Mouse (Mus musculus) brain, adult 2 months (tissue): ENCODE results near the gene Lrrc10.

ENCODE experiments used
- DNase-seq: peaks from one replicate; pipeline ENCODE4 v3.0.0; 2011; ENCODE audit warnings: low read depth, low spot score

The Lrrc10 gene

DNA sequence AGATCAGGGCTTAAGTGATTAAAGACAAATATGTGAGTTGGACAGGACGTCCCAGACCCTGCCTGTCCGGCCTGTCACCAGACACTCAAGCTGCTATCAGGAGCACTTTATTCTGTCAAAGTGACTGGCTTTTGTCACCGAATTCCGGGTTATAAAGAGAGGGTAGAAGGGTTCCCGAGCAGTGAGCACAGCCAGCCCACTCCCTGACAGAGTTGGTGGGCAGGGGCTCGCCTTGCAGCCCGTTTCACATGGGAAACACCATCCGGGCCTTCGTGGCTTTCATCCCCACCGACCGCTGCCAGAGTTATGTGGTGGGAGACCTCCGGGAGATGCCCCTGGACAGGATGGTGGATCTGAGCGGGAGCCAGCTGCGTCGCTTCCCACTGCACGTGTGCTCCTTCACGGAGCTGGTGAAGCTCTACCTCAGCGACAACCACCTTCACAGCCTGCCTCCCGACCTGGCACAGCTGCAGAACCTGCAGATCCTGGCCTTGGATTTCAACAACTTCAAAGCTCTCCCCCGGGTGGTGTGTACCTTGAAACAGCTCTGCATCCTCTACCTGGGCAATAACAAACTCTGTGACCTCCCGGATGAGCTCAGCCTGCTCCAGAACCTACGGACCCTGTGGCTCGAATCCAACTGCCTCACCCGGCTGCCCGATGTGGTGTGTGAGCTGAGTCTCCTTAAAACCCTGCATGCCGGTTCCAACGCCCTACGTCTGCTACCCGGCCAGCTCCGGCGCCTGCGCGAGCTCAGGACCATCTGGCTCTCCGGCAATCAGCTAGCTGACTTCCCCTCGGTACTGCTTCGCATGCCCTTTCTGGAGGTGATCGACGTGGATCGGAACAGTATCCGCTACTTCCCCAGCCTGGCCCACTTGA is at the start of gene Lrrc10:
Lrrc10 (plus strand) TSS at position 167 of the 882 bp plus-strand sequence.
- DNase-seq, result peak; percentile 80

DNA sequence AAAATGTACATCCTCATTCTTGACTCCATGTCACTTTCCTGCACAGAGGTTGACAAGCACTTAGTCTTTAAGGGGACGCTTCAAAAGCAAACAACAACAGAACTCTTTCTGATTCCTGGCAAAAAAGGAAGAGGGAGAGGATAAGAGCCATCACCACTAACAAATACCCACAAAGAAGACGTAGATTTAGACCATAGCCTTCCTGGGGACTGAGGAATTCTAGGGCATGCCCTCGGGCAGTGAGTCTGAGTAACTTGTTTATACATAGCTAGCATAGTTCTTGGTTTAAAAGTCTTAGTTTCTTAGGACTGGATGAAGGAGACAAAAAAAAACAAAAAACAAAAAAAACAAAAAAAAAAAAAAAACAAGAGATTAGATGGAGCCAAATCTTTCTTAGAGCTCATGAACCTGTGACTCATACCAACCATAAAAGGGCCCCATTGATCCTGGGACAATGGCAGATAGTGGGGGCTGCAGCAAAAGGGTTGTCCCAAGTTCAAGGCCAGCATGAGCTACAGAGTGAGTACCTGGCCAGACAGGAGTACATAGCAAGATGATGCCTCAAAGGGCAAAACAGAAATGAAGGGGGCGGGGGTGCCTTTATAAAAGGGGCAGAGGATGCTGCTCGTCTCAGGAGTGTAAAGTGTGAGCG is 49.4 kb upstream of the Lrrc10 start:
- no peak for DNase-seq

DNA sequence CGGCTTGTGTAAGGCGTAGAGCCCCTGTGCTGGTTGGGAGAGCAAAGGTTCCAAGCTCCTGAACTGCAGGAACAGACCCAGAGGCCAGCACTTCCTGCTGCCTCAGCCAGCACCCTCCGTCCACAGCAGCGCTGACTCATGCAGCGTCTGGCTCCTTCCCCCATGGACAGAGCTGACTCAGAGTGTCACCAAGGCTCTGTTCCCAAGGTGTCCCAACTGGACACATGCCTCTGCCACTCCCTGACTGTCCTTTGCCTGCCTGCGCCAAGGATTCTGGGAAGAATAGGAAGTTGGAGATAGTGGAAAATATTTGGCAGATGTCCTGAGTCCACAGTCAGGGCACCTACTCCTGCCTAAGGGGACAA is 48.9 kb upstream of the Lrrc10 start:
- peak; percentile 35 for DNase-seq

DNA sequence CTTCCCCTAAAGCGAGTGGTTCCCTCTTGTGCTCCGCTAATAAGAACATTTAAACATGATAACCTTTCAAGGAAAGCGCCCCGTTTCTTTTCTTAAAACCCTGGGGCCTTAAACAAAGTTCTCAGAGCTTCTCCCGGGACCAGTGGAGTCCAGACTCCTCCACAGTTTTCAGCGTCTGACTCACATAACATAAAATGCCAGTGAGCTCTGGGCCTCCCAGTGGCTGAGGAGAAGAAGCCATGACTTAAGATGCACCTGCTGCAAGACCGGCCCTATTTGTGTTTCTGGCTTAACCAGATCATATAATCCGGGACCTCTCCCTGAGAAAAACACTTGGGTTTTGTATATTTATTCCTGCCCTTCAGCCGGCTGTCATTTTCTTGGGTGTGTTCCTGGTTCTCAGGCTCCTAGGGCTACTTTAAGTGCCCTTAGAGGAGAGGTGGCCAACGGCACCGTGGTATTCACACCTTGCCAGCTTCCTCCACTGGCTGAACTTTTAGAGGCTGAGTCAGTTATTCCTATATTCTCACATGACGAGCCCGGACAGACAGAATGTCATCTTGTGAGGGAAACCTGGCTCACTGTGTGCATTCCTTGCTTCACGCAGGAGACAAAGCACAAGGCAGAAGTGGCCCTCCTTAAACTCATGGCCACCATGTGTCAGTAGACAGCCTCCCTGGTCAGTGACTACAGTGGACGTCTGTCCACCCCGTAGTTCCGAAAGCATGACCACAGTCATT is 46.3 kb upstream of the Lrrc10 start:
- DNase-seq, result no peak

- peak; percentile 83 for DNase-seq
Measured at GRCm38 (mm10) chr10:117000975-117001374, 44.2 kb upstream of the Lrrc10 start.

DNA sequence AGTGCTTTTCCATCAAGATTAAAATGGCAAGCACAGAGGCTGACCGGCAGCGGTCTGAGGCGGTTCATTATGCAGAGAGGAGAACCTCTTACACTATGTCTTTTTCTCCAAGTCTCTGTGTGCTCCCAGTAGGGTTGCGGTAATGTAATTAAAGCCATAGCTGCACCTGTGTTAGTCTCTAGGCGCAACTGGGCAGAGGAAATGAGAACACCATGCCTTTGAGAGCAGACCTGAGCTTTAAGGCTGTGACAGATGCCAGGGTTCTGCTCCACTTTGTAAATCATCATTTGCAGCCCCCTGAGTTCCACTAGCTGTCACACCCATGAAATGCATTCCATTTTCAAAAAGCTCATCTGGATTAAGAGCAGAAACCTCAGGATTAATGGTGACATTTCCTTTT is 40.4 kb upstream of the Lrrc10 start:
- no peak for DNase-seq

DNA sequence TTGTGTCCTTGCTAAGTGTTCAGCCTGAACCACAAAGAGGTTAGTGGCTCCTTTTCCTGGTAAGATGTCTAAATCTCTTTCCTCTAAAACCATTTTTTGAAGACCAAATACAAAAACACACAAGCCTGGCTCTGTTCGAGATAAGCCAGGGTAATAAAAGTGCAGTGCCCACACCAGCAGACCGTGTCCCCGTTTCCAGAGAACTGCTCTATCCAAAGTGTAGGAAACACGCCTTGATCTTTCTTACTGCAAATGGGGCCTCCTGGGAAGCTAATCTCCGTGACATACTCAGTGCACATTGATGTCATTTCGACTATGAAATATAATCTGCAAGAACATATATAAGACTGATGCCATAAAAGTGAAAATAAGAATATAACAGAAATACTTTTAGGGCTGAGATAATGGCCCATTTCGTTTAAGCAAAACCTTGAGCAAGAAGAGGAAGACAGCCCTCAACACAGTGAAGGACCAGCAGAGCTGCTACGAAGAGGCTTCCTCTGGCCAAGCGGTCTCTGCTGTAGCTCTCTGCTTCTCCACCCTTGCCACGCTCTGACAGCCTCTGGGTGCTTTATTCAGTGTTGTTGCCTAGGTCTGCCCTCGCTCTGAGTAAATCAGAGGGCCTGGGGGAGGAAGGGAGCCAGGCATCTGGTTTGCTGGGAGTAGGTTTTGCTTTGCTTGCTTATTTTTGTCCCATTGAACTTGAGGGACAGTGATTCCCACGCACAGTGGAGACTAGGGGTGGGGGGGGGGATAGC is 39.3 kb upstream of the Lrrc10 start:
- DNase-seq, result peak; percentile 49

DNA sequence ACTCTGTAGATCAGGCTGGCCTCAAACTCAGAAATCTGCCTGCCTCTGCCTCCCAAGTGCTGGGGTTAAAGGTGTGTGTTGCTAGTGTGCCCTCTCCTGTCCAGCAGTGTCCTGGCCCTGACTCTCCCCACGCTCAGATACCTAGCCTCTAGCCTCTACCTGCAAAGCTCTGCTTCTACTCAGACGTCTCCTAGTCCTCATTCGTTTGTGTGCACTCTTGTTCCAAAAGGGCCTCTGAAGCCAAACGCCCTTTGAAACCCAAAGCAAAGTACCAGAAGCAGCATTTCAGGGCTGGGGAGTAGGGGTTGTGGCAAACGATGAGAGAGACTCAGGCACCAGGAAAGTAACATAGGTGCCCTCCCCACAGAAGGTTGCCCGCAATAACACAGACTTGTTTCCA is 35.5 kb upstream of the Lrrc10 start:
- DNase-seq, result no peak

DNA sequence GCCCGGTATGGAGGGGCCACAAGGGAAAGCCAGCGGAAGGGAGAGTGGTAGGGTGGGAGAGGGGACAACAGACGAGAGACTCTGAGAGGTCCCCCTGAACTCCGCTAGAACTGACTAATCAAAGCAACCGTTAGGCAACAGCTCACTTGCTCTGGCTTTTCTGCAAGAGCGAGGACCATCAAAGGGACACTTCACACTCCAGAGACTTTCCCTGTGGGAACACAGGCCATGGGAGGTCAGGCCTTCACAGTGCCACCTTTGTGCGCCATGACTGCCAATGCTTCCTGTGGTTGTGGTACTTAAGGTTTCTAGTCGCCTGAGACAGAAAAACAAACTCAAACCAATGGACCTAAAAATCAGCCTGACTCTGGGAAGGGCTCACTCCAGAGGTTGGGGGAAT is 34.1 kb upstream of the Lrrc10 start:
- no peak for DNase-seq

GRCm38 (mm10) chr10:117013689-117014390 is 31.3 kb upstream of the Lrrc10 start:
- peak; percentile 94 for DNase-seq

GRCm38 (mm10) chr10:117014565-117014964 is 30.6 kb upstream of the Lrrc10 start:
- peak; percentile 39 for DNase-seq

DNA sequence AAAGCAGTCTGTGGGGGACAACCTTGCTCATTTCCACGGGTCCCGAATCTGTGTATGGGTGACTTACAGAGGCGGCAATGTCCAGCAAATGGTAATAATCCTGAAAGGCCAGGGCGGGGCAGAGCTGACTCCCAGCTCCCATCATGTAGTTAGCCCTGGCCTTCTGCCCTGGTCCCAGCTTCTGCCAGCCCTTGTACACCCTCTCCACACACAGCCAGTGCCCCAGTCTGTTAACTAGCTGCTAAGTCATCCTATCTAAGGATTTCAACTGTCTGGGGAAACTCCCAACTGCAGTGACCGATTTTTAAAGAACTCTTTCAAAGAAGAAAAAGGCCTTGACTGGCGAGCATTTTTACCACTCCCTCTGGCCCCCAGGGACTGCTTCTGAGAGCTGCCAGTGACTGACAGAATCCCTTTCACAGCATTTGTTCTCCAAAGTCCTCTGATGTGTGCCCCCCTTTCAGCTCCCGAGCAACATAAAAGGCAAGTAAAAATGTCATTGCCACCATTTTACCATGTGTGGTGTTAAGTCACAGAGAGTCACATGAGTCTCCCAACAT is 26.8 kb upstream of the Lrrc10 start:
- DNase-seq, result no peak

GRCm38 (mm10) chr10:117021020-117021754 is 24.0 kb upstream of the Lrrc10 start:
- DNase-seq, result no peak

- DNase-seq, result no peak
Measured at GRCm38 (mm10) chr10:117023693-117024092, 21.4 kb upstream of the Lrrc10 start.

GRCm38 (mm10) chr10:117025776-117026175 is 19.4 kb upstream of the Lrrc10 start:
- DNase-seq, result peak; percentile 78

DNA sequence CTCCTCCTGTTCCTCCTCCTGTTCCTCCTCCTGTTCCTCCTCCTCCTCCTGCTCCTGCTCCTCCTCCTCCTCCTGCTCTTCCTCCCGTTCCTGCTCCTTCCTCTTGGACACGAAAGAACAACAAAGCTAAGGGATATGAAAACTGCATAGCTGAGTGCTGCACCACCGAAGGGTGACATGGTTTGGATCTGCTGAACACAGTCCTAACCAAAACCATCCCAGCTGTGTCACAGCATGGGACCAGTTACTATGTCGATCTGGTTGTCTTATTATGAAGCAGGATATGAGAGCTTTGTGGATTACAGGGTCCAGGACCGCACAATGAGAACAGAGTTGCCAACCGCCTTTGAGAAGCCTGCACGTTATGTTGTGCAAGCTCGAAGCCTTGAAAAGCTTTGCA is 19.0 kb upstream of the Lrrc10 start:
- no peak for DNase-seq

- DNase-seq, result no peak
Measured at GRCm38 (mm10) chr10:117031160-117031559, 14.0 kb upstream of the Lrrc10 start.

- DNase-seq, result peak; percentile 84
Measured at GRCm38 (mm10) chr10:117033785-117034184, 11.4 kb upstream of the Lrrc10 start.

DNA sequence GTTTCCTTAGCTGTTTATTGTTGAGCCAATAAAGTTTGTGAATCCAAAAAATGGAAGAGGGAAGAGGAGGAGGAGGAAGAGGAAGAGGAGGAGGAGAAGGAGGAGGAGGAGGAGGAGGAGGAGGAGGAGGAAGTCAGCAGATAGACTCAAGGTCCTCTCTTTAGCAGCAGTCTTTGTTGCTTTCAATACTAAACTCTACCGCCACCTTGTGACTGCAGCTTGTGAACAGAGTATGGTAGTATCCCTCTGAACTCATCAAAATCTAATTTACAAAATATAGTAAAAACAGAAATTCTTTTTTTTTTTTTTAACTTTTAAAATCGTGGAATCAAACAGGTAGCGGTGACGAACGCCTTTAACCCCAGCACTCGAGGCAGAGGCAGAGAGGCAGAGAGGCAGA is 4.8 kb upstream of the Lrrc10 start:
- DNase-seq, result peak; percentile 44

GRCm38 (mm10) chr10:117042295-117042694 is 2.8 kb upstream of the Lrrc10 start:
- DNase-seq, result no peak
